Mouse (Mus musculus) E14TG2a.4 (cell line): ENCODE measurements around the gene Gstm2.
A peak's percentile ranks its signal among the peaks of the same experiment; 100 is the strongest.
"Not testable (repeated sequence)": the region's sequence is repeated elsewhere in the genome, so short reads cannot be mapped to it uniquely, and the experiment has no call there.

Source experiments
- H3K27me3 ChIP-seq: 2 replicates; pipeline ENCODE4 v1.6.1; 2014; ENCODE audit warnings: low read length, control low read depth; ENCODE audit not compliant: insufficient read depth
- H3K36me3 ChIP-seq: 2 replicates; pipeline ENCODE4 v1.6.1; 2014; ENCODE audit warnings: low read length, control low read depth; ENCODE audit not compliant: insufficient read depth
- H3K4me1 ChIP-seq: replicated peaks from 2 replicates; pipeline ENCODE4 v1.6.1; 2014; ENCODE audit warnings: low read depth, low read length, control low read depth
- H3K4me3 ChIP-seq: replicated peaks from 2 replicates; pipeline ENCODE4 v1.5.1; 2014; ENCODE audit warnings: mild to moderate bottlenecking, low read length
- H3K9me3 ChIP-seq: 2 replicates; pipeline ENCODE4 v1.6.1; 2014; ENCODE audit warnings: low read length, control low read depth
- CTCF ChIP-seq: conservative IDR thresholded peaks from 2 replicates; pipeline ENCODE4 v1.5.1; 2014; ENCODE audit warnings: low read length
- NANOG ChIP-seq: IDR thresholded peaks from 2 replicates; pipeline ENCODE4 v1.6.1; 2014; ENCODE audit warnings: borderline replicate concordance, low read length, mixed read lengths
- POU5F1 ChIP-seq: IDR thresholded peaks from 2 replicates; pipeline ENCODE4 v1.6.1; 2014; ENCODE audit warnings: low read length, borderline replicate concordance

The Gstm2 gene

GRCm38 (mm10) chr3:107964656-107965308 lies 21.5 kb downstream of the Gstm2 start:
- Histone ChIP-seq H3K9me3 (no peaks in the 10 kb centered on the region), H3K4me1 (peaks cover 54% of the 10 kb centered on the region), H3K27me3 (peaks cover 4% of the 10 kb centered on the region; the same call in 1 of the 2 replicates), H3K4me3 (peak overlapping the region; percentile 13), H3K36me3 (peaks cover 5% of the 10 kb centered on the region; the same call in 1 of the 2 replicates)
- no peak for TF ChIP-seq NANOG
- TF ChIP-seq POU5F1, result no peak
- no peak for TF ChIP-seq CTCF

- no peak for TF ChIP-seq CTCF
- no peak for TF ChIP-seq POU5F1
- TF ChIP-seq NANOG, result no peak
- Histone ChIP-seq H3K4me3 (0 out of 2 replicates have a peak overlapping the region, but pooled peaks have one; percentile 10), H3K4me1 (peaks cover 50% of the 10 kb centered on the region), H3K9me3 (no peaks in the 10 kb centered on the region), H3K27me3 (peaks cover 4% of the 10 kb centered on the region; the same call in 1 of the 2 replicates), H3K36me3 (peaks cover 5% of the 10 kb centered on the region; the same call in 1 of the 2 replicates)
Observed at GRCm38 (mm10) chr3:107964026-107964425, 22.2 kb downstream of the Gstm2 start.

- H3K36me3 ChIP-seq, H3K9me3 ChIP-seq, H3K27me3 ChIP-seq: not testable (repeated sequence)
- Histone ChIP-seq H3K4me1 (peaks cover 34% of the 10 kb centered on the region), H3K4me3 (peak overlapping the region; percentile 68)
Observed at GRCm38 (mm10) chr3:107955260-107955659, 31.0 kb downstream of the Gstm2 start.

- no peak for TF ChIP-seq POU5F1
- TF ChIP-seq CTCF, result no peak
- no peak for TF ChIP-seq NANOG
- H3K4me3 ChIP-seq, result no peak overlapping the region
- H3K27me3 ChIP-seq, result no peaks in the 10 kb centered on the region
- H3K9me3 ChIP-seq, result no peaks in the 10 kb centered on the region
- no peaks in the 10 kb centered on the region for H3K36me3 ChIP-seq
- H3K4me1 ChIP-seq, result peaks cover 34% of the 10 kb centered on the region
Observed at GRCm38 (mm10) chr3:107953906-107954305, 32.3 kb downstream of the Gstm2 start.

- no peaks in the 10 kb centered on the region for H3K36me3 ChIP-seq
- no peaks in the 10 kb centered on the region for H3K27me3 ChIP-seq
- TF ChIP-seq CTCF (peak; percentile 91), NANOG (no peak), POU5F1 (no peak)
- H3K4me1 ChIP-seq, result peaks cover 31% of the 10 kb centered on the region
- no peaks in the 10 kb centered on the region for H3K9me3 ChIP-seq
- peak overlapping the region; percentile 45 for H3K4me3 ChIP-seq
Observed at GRCm38 (mm10) chr3:107953328-107953755, 32.9 kb downstream of the Gstm2 start.

GRCm38 (mm10) chr3:107950531-107950930 lies 35.7 kb downstream of the Gstm2 start:
- no peak for TF ChIP-seq POU5F1
- no peak for TF ChIP-seq NANOG
- TF ChIP-seq CTCF, result no peak
- H3K4me1 ChIP-seq, result peaks cover 22% of the 10 kb centered on the region

GRCm38 (mm10) chr3:107949461-107949860 lies 36.8 kb downstream of the Gstm2 start:
- H3K4me1 ChIP-seq, result peaks cover 17% of the 10 kb centered on the region
- not testable (repeated sequence) for H3K36me3 ChIP-seq, H3K4me3 ChIP-seq, H3K27me3 ChIP-seq, H3K9me3 ChIP-seq

More at GRCm38 (mm10) chr3:107950531-107950930, 35.7 kb downstream of the Gstm2 start:
- Histone ChIP-seq H3K4me3 (no peak overlapping the region), H3K36me3 (no peaks in the 10 kb centered on the region), H3K9me3 (no peaks in the 10 kb centered on the region), H3K27me3 (no peaks in the 10 kb centered on the region)

GRCm38 (mm10) chr3:107945729-107946128 lies 40.5 kb downstream of the Gstm2 start:
- Histone ChIP-seq H3K4me3 (no peak overlapping the region), H3K4me1 (peaks cover 8% of the 10 kb centered on the region; the same call in 1 of the 2 replicates), H3K9me3 (peaks cover 9% of the 10 kb centered on the region), H3K27me3 (no peaks in the 10 kb centered on the region), H3K36me3 (no peaks in the 10 kb centered on the region)
- TF ChIP-seq NANOG (no peak), CTCF (peak; percentile 37), POU5F1 (no peak)

GRCm38 (mm10) chr3:107943239-107943990 lies 42.8 kb downstream of the Gstm2 start, which contains the start of gene Gstm6:
Gene Gstm6, minus strand, starts transcription at chr3:107943749.
- no peaks in the 10 kb centered on the region for H3K27me3 ChIP-seq
- peak within 1 kb of the TSS; percentile 59 for H3K4me3 ChIP-seq
- no peaks in the 10 kb centered on the region for H3K36me3 ChIP-seq
- H3K9me3 ChIP-seq, result peaks cover 9% of the 10 kb centered on the region
- peaks cover 23% of the 10 kb centered on the region for H3K4me1 ChIP-seq
- TF ChIP-seq POU5F1 (no peak), CTCF (peak; percentile 34), NANOG (no peak)
